Mouse (Mus musculus): ENCODE data around the gene Asb7. TPM values are rescaled to one million over a fixed set of nuclear protein-coding genes. Genes with fewer than 3 reads are reported as not detected.

The Asb7 gene
- polyA plus RNA-seq (2014; fragmentation: Illumina TruSeq; extraction: RNeasy Lipid Tissue Mini Kit (QIAGEN cat#74804); ENCODE audit: low read depth, low replicate concordance), result 27.5 TPM

GRCm38 (mm10) chr7:66689294-66689619 lies at the start of gene Asb7:
TSS of gene Asb7 (minus strand) at chr7:66689596.

DNA sequence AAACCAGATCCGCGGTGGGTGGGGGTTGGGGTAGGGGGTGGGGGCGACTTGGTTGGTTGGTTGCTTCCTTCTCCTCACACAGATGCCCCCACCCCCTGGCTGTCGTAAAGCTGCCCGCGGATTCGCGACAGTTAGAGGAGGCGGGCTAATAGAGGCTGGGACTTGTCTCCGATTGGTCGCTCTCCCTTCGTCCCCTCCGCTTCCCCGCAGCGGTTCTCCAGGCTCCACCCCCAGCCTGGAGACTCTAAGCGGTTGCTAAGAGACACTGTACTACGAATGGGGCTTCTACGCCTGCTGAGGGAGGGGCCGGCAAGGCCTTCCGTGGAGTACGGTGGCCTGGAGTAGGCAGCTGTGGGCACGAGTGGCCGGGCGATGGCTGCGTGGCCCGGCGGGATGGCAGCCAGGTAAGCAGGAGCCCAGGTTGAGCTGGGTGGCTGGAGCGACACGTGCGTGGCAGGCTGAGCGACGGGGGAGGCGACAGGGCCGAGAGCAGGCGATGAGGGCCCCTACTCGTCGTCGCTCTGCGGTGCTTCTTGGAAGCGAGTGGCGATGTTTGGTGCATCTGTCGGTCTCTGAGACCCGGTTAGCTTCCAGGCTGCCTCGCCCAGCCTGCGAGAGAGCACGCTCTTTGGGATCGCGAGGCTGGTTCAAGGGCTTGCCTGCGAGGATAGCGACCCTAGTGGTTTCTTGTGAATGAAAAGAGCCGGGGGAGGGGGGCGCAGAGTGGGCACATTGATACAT lies 394 bp upstream of the Asb7 start, which contains the start of gene Lins1:
Lins1 (plus strand) TSS at position 270 of the 741 bp plus-strand sequence.

Other genes starting within 250 kb of the Asb7 start
- gene Lins1, start 293 bp upstream of the Asb7 start, polyA plus RNA-seq (2014; fragmentation: Illumina TruSeq; extraction: RNeasy Lipid Tissue Mini Kit (QIAGEN cat#74804); ENCODE audit: low read depth, low replicate concordance), result 19.1 TPM
- gene Cers3, start 53.9 kb upstream of the Asb7 start, polyA plus RNA-seq (2014; fragmentation: Illumina TruSeq; extraction: RNeasy Lipid Tissue Mini Kit (QIAGEN cat#74804); ENCODE audit: low read depth, low replicate concordance), result 0.23 TPM
- 0.17 TPM for gene Adamts17, start 150.1 kb upstream of the Asb7 start, polyA plus RNA-seq (2014; fragmentation: Illumina TruSeq; extraction: RNeasy Lipid Tissue Mini Kit (QIAGEN cat#74804); ENCODE audit: low read depth, low replicate concordance)

Data from adrenal gland, adult 10 weeks (tissue).